Mouse (Mus musculus): ENCODE measurements at regions not wholly inside any gene's neighbourhood (a gene's known extent, or its start where the extent isn't known, plus 50 kb on each side); places are given as distances from the start of the nearest gene placed in this dataset.

DNA sequence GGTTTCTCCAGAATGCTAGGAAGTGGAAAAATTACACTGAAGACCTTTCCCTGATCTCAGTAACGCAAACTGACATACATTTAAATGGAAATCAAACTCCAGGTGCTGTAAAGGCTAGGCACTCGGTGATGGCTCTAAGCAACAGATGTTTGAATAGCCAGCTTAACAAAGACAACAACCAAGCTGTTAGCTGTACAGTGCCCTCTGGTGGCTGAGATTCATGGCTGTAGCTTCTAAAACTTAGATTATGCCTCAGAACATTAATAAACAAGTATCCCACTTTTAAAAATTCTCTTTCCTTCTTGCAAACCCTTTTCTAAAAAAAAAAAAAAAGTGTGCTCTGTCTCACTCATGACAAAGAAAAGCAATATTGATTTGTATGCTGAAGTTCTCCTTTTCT lies 621.4 kb downstream of the Slc22a22 start:
- TF ChIP-seq MYOD1 (IDR thresholded peaks at IDR 0.05; ENCODE audit: control insufficient read depth in 1 of 3, insufficient read length in 2 of 3, low read depth in 2 of 3) (no peak), POLR2A (IDR thresholded peaks at IDR 0.05; ENCODE audit: insufficient read length, low read depth) (no peak), MAX (IDR thresholded peaks at IDR 0.05; ENCODE audit: low read depth) (no peak), TCF12 (IDR thresholded peaks at IDR 0.05; ENCODE audit: insufficient read depth, poor library complexity, severe bottlenecking) (no peak), POLR2AphosphoS2 (IDR thresholded peaks at IDR 0.05; ENCODE audit: insufficient read length, low read depth) (no peak)

Measured in myocyte (in vitro differentiated cells).